Mouse (Mus musculus): Measurements from ENCODE around the gene Hcn1. TPM values are rescaled to one million over a fixed set of nuclear protein-coding genes. Genes with fewer than 3 reads are reported as not detected.

Hcn1 gene
- polyA plus RNA-seq, 1 experiment from 2014 or later: 0.60 TPM

GRCm38 (mm10) chr13:117706986-117707738, 105.0 kb downstream of the Hcn1 start:
- ATAC-seq (replicated peaks): peak; percentile 58
- Histone ChIP-seq H3K9me3 (no peaks in the 10 kb centered on the region), H3K36me3 (no peaks in the 10 kb centered on the region), H3K4me2 (replicated peaks) (no peak overlapping the region), H3K4me1 (no peaks in the 10 kb centered on the region), H3K27ac (replicated peaks) (no peak overlapping the region), H3K9ac (replicated peaks) (no peak overlapping the region), H3K27me3 (no peaks in the 10 kb centered on the region), H3K4me3 (no peak overlapping the region)
- 81% methylated on average over 11 of the region's 11 CpGs for WGBS

- ATAC-seq (replicated peaks): no peak
- Histone ChIP-seq H3K27ac (replicated peaks) (no peak overlapping the region), H3K4me1 (no peaks in the 10 kb centered on the region), H3K36me3 (no peaks in the 10 kb centered on the region), H3K27me3 (no peaks in the 10 kb centered on the region), H3K4me3 (no peak overlapping the region), H3K4me2 (replicated peaks) (no peak overlapping the region), H3K9me3 (no peaks in the 10 kb centered on the region), H3K9ac (replicated peaks) (no peak overlapping the region)
Observed at GRCm38 (mm10) chr13:117710811-117711210, 108.7 kb downstream of the Hcn1 start.

GRCm38 (mm10) chr13:117722090-117722489, 120.0 kb downstream of the Hcn1 start:
- 0 out of 2 replicates have a peak, but pooled peaks have one; percentile 58 for ATAC-seq (replicated peaks)
- Histone ChIP-seq H3K4me1 (no peaks in the 10 kb centered on the region), H3K9ac (replicated peaks) (no peak overlapping the region), H3K36me3 (no peaks in the 10 kb centered on the region), H3K27ac (replicated peaks) (no peak overlapping the region), H3K27me3 (no peaks in the 10 kb centered on the region), H3K9me3 (no peaks in the 10 kb centered on the region), H3K4me3 (no peak overlapping the region), H3K4me2 (replicated peaks) (no peak overlapping the region)
- WGBS: 38% methylated on average over 4 of the region's 4 CpGs

GRCm38 (mm10) chr13:117724083-117724482, 122.0 kb downstream of the Hcn1 start:
- no peaks in the 10 kb centered on the region for H3K4me1 ChIP-seq
- H3K36me3 ChIP-seq: no peaks in the 10 kb centered on the region
- H3K4me3 ChIP-seq: no peak overlapping the region
- H3K9me3 ChIP-seq: no peaks in the 10 kb centered on the region
- H3K27ac ChIP-seq (replicated peaks): no peak overlapping the region
- WGBS: 79% methylated on average over 3 of the region's 3 CpGs
- no peak for ATAC-seq (replicated peaks)
- no peak overlapping the region for H3K4me2 ChIP-seq (replicated peaks)
- no peak overlapping the region for H3K9ac ChIP-seq (replicated peaks)
- no peaks in the 10 kb centered on the region for H3K27me3 ChIP-seq

- H3K9me3 ChIP-seq: no peaks in the 10 kb centered on the region
- no peaks in the 10 kb centered on the region for H3K36me3 ChIP-seq
- H3K4me3 ChIP-seq: no peak overlapping the region
- WGBS: 72% methylated on average over 2 of the region's 2 CpGs
- no peaks in the 10 kb centered on the region for H3K27me3 ChIP-seq
- ATAC-seq (replicated peaks): no peak
- no peaks in the 10 kb centered on the region for H3K4me1 ChIP-seq
- H3K4me2 ChIP-seq (replicated peaks): no peak overlapping the region
- H3K27ac ChIP-seq (replicated peaks): no peak overlapping the region
- no peak overlapping the region for H3K9ac ChIP-seq (replicated peaks)
Observed at GRCm38 (mm10) chr13:117728393-117728792, 126.3 kb downstream of the Hcn1 start.

GRCm38 (mm10) chr13:117732738-117733137, 130.6 kb downstream of the Hcn1 start:
- no peaks in the 10 kb centered on the region for H3K27me3 ChIP-seq
- ATAC-seq (replicated peaks): no peak
- H3K27ac ChIP-seq (replicated peaks): no peak overlapping the region
- H3K9me3 ChIP-seq: no peaks in the 10 kb centered on the region
- no peak overlapping the region for H3K4me2 ChIP-seq (replicated peaks)
- no peaks in the 10 kb centered on the region for H3K36me3 ChIP-seq
- H3K4me1 ChIP-seq: no peaks in the 10 kb centered on the region
- H3K9ac ChIP-seq (replicated peaks): no peak overlapping the region
- H3K4me3 ChIP-seq: no peak overlapping the region

GRCm38 (mm10) chr13:117744451-117744850, 142.3 kb downstream of the Hcn1 start:
- 92% methylated on average over 3 of the region's 3 CpGs for WGBS
- Histone ChIP-seq H3K27ac (replicated peaks) (no peak overlapping the region), H3K27me3 (no peaks in the 10 kb centered on the region)

GRCm38 (mm10) chr13:117745173-117745572, 143.1 kb downstream of the Hcn1 start:
- Histone ChIP-seq H3K4me2 (replicated peaks) (no peak overlapping the region), H3K9me3 (no peaks in the 10 kb centered on the region), H3K4me1 (no peaks in the 10 kb centered on the region), H3K36me3 (no peaks in the 10 kb centered on the region), H3K27ac (replicated peaks) (no peak overlapping the region), H3K27me3 (no peaks in the 10 kb centered on the region), H3K4me3 (no peak overlapping the region), H3K9ac (replicated peaks) (no peak overlapping the region)
- 87% methylated on average over 3 of the region's 3 CpGs for WGBS
- no peak for ATAC-seq (replicated peaks)

More at GRCm38 (mm10) chr13:117744451-117744850, 142.3 kb downstream of the Hcn1 start:
- H3K9me3 ChIP-seq: no peaks in the 10 kb centered on the region
- no peak for ATAC-seq (replicated peaks)
- H3K9ac ChIP-seq (replicated peaks): no peak overlapping the region
- H3K4me3 ChIP-seq: no peak overlapping the region
- H3K4me1 ChIP-seq: no peaks in the 10 kb centered on the region
- H3K4me2 ChIP-seq (replicated peaks): no peak overlapping the region
- no peaks in the 10 kb centered on the region for H3K36me3 ChIP-seq

GRCm38 (mm10) chr13:117765487-117765886, 163.4 kb downstream of the Hcn1 start:
- H3K27ac ChIP-seq (replicated peaks): 0 out of 2 replicates have a peak overlapping the region, but pooled peaks have one; percentile 31
- H3K4me2 ChIP-seq (replicated peaks): no peak overlapping the region
- no peak overlapping the region for H3K4me3 ChIP-seq
- WGBS: 62% methylated on average over 6 of the region's 6 CpGs
- ATAC-seq (replicated peaks): peak; percentile 97
- H3K27me3 ChIP-seq: no peaks in the 10 kb centered on the region
- no peak overlapping the region for H3K9ac ChIP-seq (replicated peaks)
- H3K4me1 ChIP-seq: no peaks in the 10 kb centered on the region
- H3K9me3 ChIP-seq: no peaks in the 10 kb centered on the region
- no peaks in the 10 kb centered on the region for H3K36me3 ChIP-seq

GRCm38 (mm10) chr13:117785376-117785775, 183.3 kb downstream of the Hcn1 start:
- H3K9ac ChIP-seq (replicated peaks): no peak overlapping the region
- H3K4me3 ChIP-seq: no peak overlapping the region
- H3K4me2 ChIP-seq (replicated peaks): no peak overlapping the region
- ATAC-seq (replicated peaks): no peak
- no peaks in the 10 kb centered on the region for H3K4me1 ChIP-seq
- H3K27me3 ChIP-seq: no peaks in the 10 kb centered on the region
- 92% methylated on average over 2 of the region's 2 CpGs for WGBS
- H3K36me3 ChIP-seq: no peaks in the 10 kb centered on the region
- no peaks in the 10 kb centered on the region for H3K9me3 ChIP-seq
- no peak overlapping the region for H3K27ac ChIP-seq (replicated peaks)

GRCm38 (mm10) chr13:117792861-117793260, 190.7 kb downstream of the Hcn1 start:
- H3K36me3 ChIP-seq: no peaks in the 10 kb centered on the region
- no peak overlapping the region for H3K9ac ChIP-seq (replicated peaks)
- no peaks in the 10 kb centered on the region for H3K4me1 ChIP-seq
- H3K4me2 ChIP-seq (replicated peaks): no peak overlapping the region
- H3K9me3 ChIP-seq: no peaks in the 10 kb centered on the region
- no peak overlapping the region for H3K4me3 ChIP-seq
- ATAC-seq (replicated peaks): no peak
- H3K27ac ChIP-seq (replicated peaks): no peak overlapping the region
- 68% methylated on average over 1 of the region's 1 CpGs for WGBS
- H3K27me3 ChIP-seq: no peaks in the 10 kb centered on the region

- Histone ChIP-seq H3K4me2 (replicated peaks) (no peak overlapping the region), H3K4me3 (no peak overlapping the region), H3K9ac (replicated peaks) (no peak overlapping the region), H3K4me1 (no peaks in the 10 kb centered on the region), H3K36me3 (no peaks in the 10 kb centered on the region), H3K27me3 (no peaks in the 10 kb centered on the region), H3K9me3 (no peaks in the 10 kb centered on the region), H3K27ac (replicated peaks) (no peak overlapping the region)
- ATAC-seq (replicated peaks): no peak
Observed at GRCm38 (mm10) chr13:117801061-117801460, 198.9 kb downstream of the Hcn1 start.

GRCm38 (mm10) chr13:117827628-117828027, 225.5 kb downstream of the Hcn1 start:
- Histone ChIP-seq H3K27ac (replicated peaks) (no peak overlapping the region), H3K4me3 (no peak overlapping the region), H3K4me2 (replicated peaks) (no peak overlapping the region), H3K9ac (replicated peaks) (no peak overlapping the region), H3K4me1 (no peaks in the 10 kb centered on the region), H3K9me3 (no peaks in the 10 kb centered on the region), H3K36me3 (no peaks in the 10 kb centered on the region), H3K27me3 (no peaks in the 10 kb centered on the region)
- WGBS: 84% methylated on average over 5 of the region's 5 CpGs
- no peak for ATAC-seq (replicated peaks)
